Mouse (Mus musculus) lung, embryonic 14.5 days (tissue): ENCODE measurements around the gene P3h4. TPM values are rescaled to one million over a fixed set of nuclear protein-coding genes. Genes with fewer than 3 reads are reported as not detected.
A peak's percentile ranks its signal among the peaks of the same experiment; 100 is the strongest.
"Not testable (repeated sequence)": the region's sequence is repeated elsewhere in the genome, so short reads cannot be mapped to it uniquely, and the experiment has no call there.

Source experiments
- ATAC-seq: fragments of 200-750 bp; cut with Nextera tagmentation; 2 replicates; pipeline ENCODE4 v1.8.0; 2017; ENCODE audit warnings: mild to moderate bottlenecking, moderate TSS enrichment, moderate library complexity; ENCODE audit not compliant: insufficient read depth
- DNase-seq: peaks from one replicate; pipeline ENCODE4 v3.0.0-alpha.2; 2015
- H3K27ac ChIP-seq: fragments of 300-500 bp; sonication (generic); 2 replicates; pipeline ENCODE4 v1.5.1; 2014; ENCODE audit warnings: low read depth, mild to moderate bottlenecking, moderate library complexity
- H3K27me3 ChIP-seq: fragments of 300-500 bp; sonication (generic); 2 replicates; pipeline ENCODE4 v1.6.1; 2014; ENCODE audit warnings: low read length, control low read depth; ENCODE audit not compliant: insufficient read depth
- H3K36me3 ChIP-seq: fragments of 300-500 bp; sonication (generic); 2 replicates; pipeline ENCODE4 v1.6.1; 2014; ENCODE audit warnings: control low read depth; ENCODE audit not compliant: insufficient read depth
- H3K4me1 ChIP-seq: fragments of 300-500 bp; sonication (generic); 2 replicates; pipeline ENCODE4 v1.6.1; 2014; ENCODE audit warnings: antibody characterized with exemption, control low read depth; ENCODE audit not compliant: insufficient read depth
- H3K4me2 ChIP-seq: fragments of 300-500 bp; sonication (generic); 2 replicates; pipeline ENCODE4 v1.6.1; 2014; ENCODE audit warnings: mild to moderate bottlenecking
- H3K4me3 ChIP-seq: fragments of 300-500 bp; sonication (generic); 2 replicates; pipeline ENCODE4 v1.5.1; 2014; ENCODE audit warnings: low read depth, low read length
- H3K9ac ChIP-seq: fragments of 300-500 bp; sonication (generic); 2 replicates; pipeline ENCODE4 v1.6.1; 2014
- H3K9me3 ChIP-seq: fragments of 300-500 bp; sonication (generic); 2 replicates; pipeline ENCODE4 v1.6.1; 2016; ENCODE audit warnings: low read depth, low read length, control low read depth
- CTCF ChIP-seq: IDR thresholded peaks from 2 replicates; pipeline ENCODE4 v1.5.1; 2016; ENCODE audit warnings: antibody characterized with exemption, low read depth
- WGBS: fragments of 180-500 bp; shearing (Covaris S2); extraction: QIAGEN DNeasy Blood & Tissue Kit; methylation state at CpG from one replicate; pipeline ENCODE4 v1.1.7; 2014; 5-methylcytosine and 5-hydroxymethylcytosine counted together
- microRNA-seq: library from miRNA; unstranded; fragments of <30 nt; microRNA quantifications from one replicate; pipeline ENCODE4, GENCODE M21; 2016; ENCODE audit warnings: borderline number of aligned reads
- polyA plus RNA-seq: library from polyadenylated mRNA; unstranded; fragments of >200 nt; fragmentation: Nextera tagmentation; extraction: Ambion mirVana; gene quantifications from 2 replicates; pipeline ENCODE4 v1.2.1, GENCODE M21; 2014

P3h4 gene
- polyA plus RNA-seq, 1 experiment from 2014 or later: 64.5 TPM

GRCm38 (mm10) chr11:100362209-100362978 lies 52.2 kb downstream of the P3h4 start:
- peak; percentile 90 for DNase-seq
- peak; percentile 93 for TF ChIP-seq CTCF
- peak; percentile 46; the same call in 1 of the 2 replicates for ATAC-seq
- Histone ChIP-seq H3K4me3 (no peak overlapping the region), H3K36me3 (no peaks in the 10 kb centered on the region), H3K4me2 (no peak overlapping the region), H3K27ac (no peak overlapping the region), H3K4me1 (no peaks in the 10 kb centered on the region), H3K9me3 (no peaks in the 10 kb centered on the region), H3K27me3 (peaks cover 12% of the 10 kb centered on the region), H3K9ac (no peak overlapping the region)
- WGBS: 13% methylated on average over 8 of the region's 8 CpGs

GRCm38 (mm10) chr11:100361059-100361458 lies 53.6 kb downstream of the P3h4 start:
- H3K4me1 ChIP-seq, H3K4me3 ChIP-seq, H3K36me3 ChIP-seq, H3K9ac ChIP-seq, H3K9me3 ChIP-seq, ATAC-seq, H3K4me2 ChIP-seq, DNase-seq, H3K27ac ChIP-seq: not testable (repeated sequence)
- peaks cover 26% of the 10 kb centered on the region for H3K27me3 ChIP-seq
- WGBS: no CpG with 5 or more reads among the region's 13 CpGs

- H3K9me3 ChIP-seq: no peaks in the 10 kb centered on the region
- no peak for ATAC-seq
- H3K4me3 ChIP-seq: no peak overlapping the region
- H3K36me3 ChIP-seq: no peaks in the 10 kb centered on the region
- whole genome bisulfite sequencing: 70% methylated on average over 6 of the region's 6 CpGs
- H3K27ac ChIP-seq: no peak overlapping the region
- no peak overlapping the region for H3K9ac ChIP-seq
- DNase-seq: no peak
- H3K4me2 ChIP-seq: no peak overlapping the region
- H3K4me1 ChIP-seq: no peaks in the 10 kb centered on the region
- no peak for TF ChIP-seq CTCF
- H3K27me3 ChIP-seq: peaks cover 34% of the 10 kb centered on the region
Measured at GRCm38 (mm10) chr11:100360175-100360574, 54.5 kb downstream of the P3h4 start.

Small RNAs within 50 kb of the gene (microRNA-seq; reads per million reads assigned to microRNA genes)
- gene Gm27374: not detected

Other genes starting within 250 kb of the P3h4 start
- gene Krt9, start 221.6 kb downstream of the P3h4 start, polyA plus RNA-seq: not detected in 2 replicates
- gene Krt14, start 207.3 kb downstream of the P3h4 start, polyA plus RNA-seq: 0.31 TPM in 1 of 2 replicates, not detected in the other
- not detected in 2 replicates for gene Krt16, start 165.9 kb downstream of the P3h4 start, polyA plus RNA-seq
- gene Krt17, start 153.8 kb downstream of the P3h4 start, polyA plus RNA-seq: 2.1 and 2.9 TPM in 2 replicates
- not detected in 2 replicates for gene Krt42, start 145.0 kb downstream of the P3h4 start, polyA plus RNA-seq
- 1,908 and 1,918 TPM in 2 replicates for gene Eif1, start 95.0 kb downstream of the P3h4 start, polyA plus RNA-seq
- not detected in 2 replicates for gene Gast, start 80.4 kb downstream of the P3h4 start, polyA plus RNA-seq
- gene Hap1, start 58.7 kb downstream of the P3h4 start, polyA plus RNA-seq: 8.7 and 9.6 TPM in 2 replicates
- 88.3 and 93.1 TPM in 2 replicates for gene Jup, start 17.1 kb downstream of the P3h4 start, polyA plus RNA-seq
- 135 and 146 TPM in 2 replicates for gene Fkbp10, start 861 bp upstream of the P3h4 start, polyA plus RNA-seq
- gene Nt5c3b, start 27.0 kb upstream of the P3h4 start, polyA plus RNA-seq: 127 and 136 TPM in 2 replicates
- 0.24 and 0.58 TPM in 2 replicates for gene Klhl10, start 27.1 kb upstream of the P3h4 start, polyA plus RNA-seq
- 10.9 and 12.3 TPM in 2 replicates for gene Klhl11, start 57.9 kb upstream of the P3h4 start, polyA plus RNA-seq
- 140 and 146 TPM in 2 replicates for gene Acly, start 113.2 kb upstream of the P3h4 start, polyA plus RNA-seq
- 0.74 and 0.87 TPM in 2 replicates for gene Ttc25, start 130.8 kb upstream of the P3h4 start, polyA plus RNA-seq
- 24.4 and 25.4 TPM in 2 replicates for gene Cnp, start 160.1 kb upstream of the P3h4 start, polyA plus RNA-seq
- 60.3 and 65.4 TPM in 2 replicates for gene Nkiras2, start 204.4 kb upstream of the P3h4 start, polyA plus RNA-seq
- 71.6 and 79.4 TPM in 2 replicates for gene Dnajc7, start 205.3 kb upstream of the P3h4 start, polyA plus RNA-seq